Mouse (Mus musculus): ENCODE data around the gene Cyb5r4.
A peak's percentile ranks its signal among the peaks of the same experiment; 100 is the strongest.
"Not testable (repeated sequence)": the region's sequence is repeated elsewhere in the genome, so short reads cannot be mapped to it uniquely, and the experiment has no call there.

The Cyb5r4 gene

GRCm38 (mm10) chr9:87021778-87022523 lies at the start of gene Cyb5r4:
TSS of gene Cyb5r4 (plus strand) at chr9:87022014.
- peak; percentile 98 for DNase-seq (ENCODE audit: low spot score)

- not testable (repeated sequence) for DNase-seq (ENCODE audit: low spot score)
Observed at GRCm38 (mm10) chr9:86972471-86972870, 49.3 kb upstream of the Cyb5r4 start.

- no peak for DNase-seq (ENCODE audit: low spot score)
Observed at GRCm38 (mm10) chr9:86973562-86973961, 48.3 kb upstream of the Cyb5r4 start.

- DNase-seq (ENCODE audit: low spot score), result no peak
Observed at GRCm38 (mm10) chr9:86976896-86977295, 44.9 kb upstream of the Cyb5r4 start.

- no peak for DNase-seq (ENCODE audit: low spot score)
Observed at GRCm38 (mm10) chr9:86978257-86978907, 43.4 kb upstream of the Cyb5r4 start.

GRCm38 (mm10) chr9:86980048-86980447 lies 41.8 kb upstream of the Cyb5r4 start:
- DNase-seq (ENCODE audit: low spot score), result no peak

- no peak for DNase-seq (ENCODE audit: low spot score)
Observed at GRCm38 (mm10) chr9:86980942-86981341, 40.9 kb upstream of the Cyb5r4 start.

GRCm38 (mm10) chr9:86981551-86981950 lies 40.3 kb upstream of the Cyb5r4 start:
- DNase-seq (ENCODE audit: low spot score), result no peak

- DNase-seq (ENCODE audit: low spot score), result no peak
Observed at GRCm38 (mm10) chr9:86984583-86984982, 37.2 kb upstream of the Cyb5r4 start.

GRCm38 (mm10) chr9:86985105-86985504 lies 36.7 kb upstream of the Cyb5r4 start:
- no peak for DNase-seq (ENCODE audit: low spot score)

GRCm38 (mm10) chr9:86986703-86987296 lies 35.0 kb upstream of the Cyb5r4 start:
- DNase-seq (ENCODE audit: low spot score), result peak; percentile 52

GRCm38 (mm10) chr9:86989822-86990221 lies 32.0 kb upstream of the Cyb5r4 start:
- DNase-seq (ENCODE audit: low spot score), result no peak

GRCm38 (mm10) chr9:86991758-86992157 lies 30.1 kb upstream of the Cyb5r4 start:
- no peak for DNase-seq (ENCODE audit: low spot score)

- no peak for DNase-seq (ENCODE audit: low spot score)
Observed at GRCm38 (mm10) chr9:86997046-86997691, 24.6 kb upstream of the Cyb5r4 start.

- DNase-seq (ENCODE audit: low spot score), result no peak
Observed at GRCm38 (mm10) chr9:86999956-87000582, 21.7 kb upstream of the Cyb5r4 start.

- no peak for DNase-seq (ENCODE audit: low spot score)
Observed at GRCm38 (mm10) chr9:87004701-87005434, 16.9 kb upstream of the Cyb5r4 start.

- DNase-seq (ENCODE audit: low spot score), result no peak
Observed at GRCm38 (mm10) chr9:87005435-87005779, 16.4 kb upstream of the Cyb5r4 start.

GRCm38 (mm10) chr9:87008507-87008906 lies 13.3 kb upstream of the Cyb5r4 start:
- DNase-seq (ENCODE audit: low spot score), result no peak

- DNase-seq (ENCODE audit: low spot score), result no peak
Observed at GRCm38 (mm10) chr9:87008919-87009318, 12.9 kb upstream of the Cyb5r4 start.

- peak; percentile 50 for DNase-seq (ENCODE audit: low spot score)
Observed at GRCm38 (mm10) chr9:87015288-87015937, 6.4 kb upstream of the Cyb5r4 start, which contains the start of gene Ripply2. TSS of gene Ripply2 (plus strand) at chr9:87015537.

GRCm38 (mm10) chr9:87015938-87016294 lies 5.9 kb upstream of the Cyb5r4 start:
- DNase-seq (ENCODE audit: low spot score), result no peak

Measured in embryo, embryonic 10.5 days (tissue).